Mouse (Mus musculus): ENCODE data around the gene Evi5l. TPM values are rescaled to one million over a fixed set of nuclear protein-coding genes. Genes with fewer than 3 reads are reported as not detected.

Evi5l gene
- 57.7 and 62.7 TPM in 2 replicates for polyA plus RNA-seq (2015; fragmentation: Nextera tagmentation; extraction: Ambion mirVana)

DNA sequence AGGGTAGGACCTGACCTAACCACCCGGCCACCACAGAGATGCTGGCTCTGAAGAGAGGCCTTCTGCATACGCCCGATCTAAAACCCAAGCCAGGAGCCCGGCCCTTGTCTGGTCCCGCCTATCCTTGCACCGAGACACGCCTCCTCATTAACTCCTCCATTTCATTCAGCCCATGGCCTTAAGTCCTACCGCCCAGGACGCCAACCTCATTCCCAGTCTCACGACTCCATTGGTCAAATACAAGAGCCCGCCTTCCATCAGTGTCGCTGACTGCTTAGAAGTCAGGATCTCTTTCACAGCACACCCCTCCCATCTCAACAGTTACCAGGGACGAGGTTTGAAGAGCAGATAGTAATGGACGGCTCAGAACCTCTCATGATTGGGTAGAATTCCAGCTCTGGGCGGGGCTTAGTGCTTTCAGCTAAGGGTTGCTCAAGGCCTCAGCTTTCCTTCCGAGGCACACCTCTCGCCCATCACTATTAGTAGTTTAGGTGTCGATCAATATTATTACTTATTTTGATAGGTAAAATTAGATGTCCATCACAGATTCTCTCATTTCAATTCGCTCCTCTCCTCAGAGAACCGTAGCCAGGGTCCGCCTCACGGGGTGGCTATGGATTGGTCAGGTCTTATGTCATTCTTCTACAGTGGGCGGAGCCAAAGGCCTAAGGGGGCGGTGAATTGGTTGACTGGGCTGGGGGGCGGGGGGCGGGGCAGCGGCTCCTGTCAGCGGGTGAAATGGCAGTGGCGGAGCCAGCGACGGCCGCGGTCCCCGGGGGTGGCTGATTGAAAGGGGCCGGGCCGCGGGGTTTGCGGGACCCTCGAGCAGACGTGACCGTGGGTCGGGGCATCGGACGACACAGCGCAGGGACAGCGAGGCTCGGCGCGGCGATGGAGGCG is at the start of gene Evi5l:
Gene Evi5l, plus strand, starts transcription at position 716 of the 900 bp plus-strand sequence.
- 0 out of 2 replicates have a peak, but pooled peaks cover 2% of the 10 kb centered on the region for H3K36me3 ChIP-seq (ENCODE audit: poor library complexity, severe bottlenecking)
- H3K4me2 ChIP-seq: peak within 1 kb of the TSS; percentile 76
- peaks cover 31% of the 10 kb centered on the region for H3K4me1 ChIP-seq
- peak; percentile 98 for ATAC-seq
- no peaks in the 10 kb centered on the region for H3K9me3 ChIP-seq (replicated peaks)
- peak within 1 kb of the TSS; percentile 89 for H3K9ac ChIP-seq
- peak within 1 kb of the TSS; percentile 73 for H3K4me3 ChIP-seq
- peak within 1 kb of the TSS; percentile 72 for H3K27ac ChIP-seq
- WGBS: 2% methylated on average over 40 of the region's 51 CpGs
- H3K27me3 ChIP-seq: no peaks in the 10 kb centered on the region

DNA sequence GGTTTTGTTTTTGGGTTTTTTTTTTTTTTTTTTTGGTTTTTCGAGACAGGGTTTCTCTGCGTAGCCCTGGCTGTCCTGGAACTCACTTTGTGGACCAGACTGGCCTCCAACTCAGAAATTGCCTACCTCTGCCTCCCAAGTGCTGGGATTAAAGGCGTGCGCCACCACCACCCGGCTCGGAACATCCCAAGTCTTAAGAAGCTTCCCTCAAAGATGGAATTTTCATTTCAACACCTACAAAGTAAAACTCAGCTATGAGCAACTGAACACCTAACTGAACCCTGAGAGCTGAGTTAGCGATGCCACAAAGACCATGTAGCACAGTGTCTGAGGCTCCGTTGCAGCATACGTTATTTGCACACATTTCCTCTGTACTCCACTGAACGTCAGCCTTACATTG is 32.6 kb upstream of the Evi5l start, which contains the start of gene Cd209g:
Gene Cd209g, plus strand, starts transcription at position 301 of the 400 bp plus-strand sequence.
- Histone ChIP-seq H3K4me2 (no peak within 1 kb of the TSS), H3K9me3 (replicated peaks) (no peaks in the 10 kb centered on the region), H3K36me3 (ENCODE audit: poor library complexity, severe bottlenecking) (no peaks in the 10 kb centered on the region), H3K27ac (no peak within 1 kb of the TSS), H3K27me3 (no peaks in the 10 kb centered on the region), H3K4me1 (no peaks in the 10 kb centered on the region), H3K4me3 (no peak within 1 kb of the TSS), H3K9ac (no peak within 1 kb of the TSS)
- WGBS: 91% methylated on average over 10 of the region's 10 CpGs
- ATAC-seq: no peak

DNA sequence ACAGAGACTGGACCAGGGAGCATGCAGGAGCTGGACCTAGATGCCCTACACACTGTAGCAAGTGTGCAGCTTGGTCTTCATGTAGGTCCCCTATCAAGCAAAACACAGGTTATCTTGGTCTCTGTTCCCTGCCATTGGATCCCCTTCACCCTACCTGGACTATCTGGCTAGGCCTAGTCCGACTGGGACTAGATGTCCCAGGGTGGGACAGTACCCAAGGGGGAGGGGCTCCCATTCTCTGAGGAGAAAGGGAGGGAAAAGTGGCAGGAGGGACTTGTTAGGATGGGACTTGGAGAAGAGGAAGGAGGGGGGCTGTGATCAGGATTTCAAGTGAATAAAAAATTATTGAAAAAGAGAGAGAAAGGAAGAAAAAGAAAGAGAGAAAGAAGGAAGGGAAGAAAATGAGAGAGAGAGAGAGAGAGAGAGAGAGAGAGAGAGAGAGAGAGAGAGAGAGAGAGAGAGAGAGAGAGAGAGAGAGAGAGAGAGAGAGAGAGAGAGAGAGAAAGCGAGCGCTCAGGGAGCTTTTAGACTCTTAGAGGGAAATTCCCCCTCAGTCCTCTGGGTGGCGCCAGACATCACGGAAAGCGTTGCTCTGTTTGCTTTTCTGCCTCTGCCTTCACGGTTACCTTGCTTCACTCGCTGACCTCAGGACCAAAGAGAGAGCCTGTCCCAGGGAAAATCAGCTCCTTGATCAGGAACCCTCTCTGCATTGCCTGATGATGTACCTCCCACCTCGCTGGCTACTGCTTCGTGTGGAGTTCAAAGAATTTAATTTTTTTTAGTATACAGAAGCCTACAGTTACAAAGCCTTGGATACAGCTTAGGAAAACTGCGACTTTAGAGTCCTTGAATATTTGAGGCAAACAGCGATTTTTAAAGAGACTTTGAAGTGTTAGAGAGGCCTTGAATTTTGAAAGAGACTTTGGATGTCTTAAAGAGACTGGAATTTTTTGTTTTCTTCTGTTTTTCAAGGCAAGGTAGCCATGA is 26.4 kb upstream of the Evi5l start:
- no peaks in the 10 kb centered on the region for H3K9me3 ChIP-seq (replicated peaks)
- H3K4me3 ChIP-seq: no peak overlapping the region
- no peaks in the 10 kb centered on the region for H3K36me3 ChIP-seq (ENCODE audit: poor library complexity, severe bottlenecking)
- H3K4me2 ChIP-seq: peak overlapping the region; percentile 27; the same call in 1 of the 2 replicates
- H3K4me1 ChIP-seq: no peaks in the 10 kb centered on the region
- no peak overlapping the region for H3K9ac ChIP-seq
- no peak overlapping the region for H3K27ac ChIP-seq
- no peaks in the 10 kb centered on the region for H3K27me3 ChIP-seq
- WGBS: 12% methylated on average over 12 of the region's 12 CpGs
- peak; percentile 77; the same call in 1 of the 2 replicates for ATAC-seq

DNA sequence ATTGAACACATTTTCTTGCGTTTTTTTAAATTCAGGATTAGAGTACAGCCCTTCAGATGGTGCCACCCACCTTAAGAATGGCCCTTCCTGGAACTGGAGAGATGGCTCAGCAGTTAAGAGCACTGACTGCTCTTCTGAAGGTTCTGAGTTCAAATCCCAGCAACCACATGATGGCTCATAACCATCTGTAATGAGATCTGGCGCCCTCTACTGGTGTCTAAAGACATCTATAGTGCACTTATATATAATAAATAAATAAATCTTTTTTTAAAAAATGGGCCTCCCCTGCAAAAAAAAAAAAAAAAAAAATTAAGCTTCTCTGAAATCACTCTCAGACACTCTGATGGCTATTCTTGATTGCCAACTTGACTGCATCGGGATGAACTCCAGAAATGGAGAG is 24.6 kb upstream of the Evi5l start:
- Histone ChIP-seq H3K36me3 (ENCODE audit: poor library complexity, severe bottlenecking) (no peaks in the 10 kb centered on the region), H3K4me3 (no peak overlapping the region), H3K27ac (no peak overlapping the region), H3K27me3 (no peaks in the 10 kb centered on the region), H3K9ac (no peak overlapping the region), H3K4me2 (no peak overlapping the region), H3K9me3 (replicated peaks) (no peaks in the 10 kb centered on the region), H3K4me1 (no peaks in the 10 kb centered on the region)
- ATAC-seq: no peak
- WGBS: 61% methylated on average over 3 of the region's 3 CpGs

DNA sequence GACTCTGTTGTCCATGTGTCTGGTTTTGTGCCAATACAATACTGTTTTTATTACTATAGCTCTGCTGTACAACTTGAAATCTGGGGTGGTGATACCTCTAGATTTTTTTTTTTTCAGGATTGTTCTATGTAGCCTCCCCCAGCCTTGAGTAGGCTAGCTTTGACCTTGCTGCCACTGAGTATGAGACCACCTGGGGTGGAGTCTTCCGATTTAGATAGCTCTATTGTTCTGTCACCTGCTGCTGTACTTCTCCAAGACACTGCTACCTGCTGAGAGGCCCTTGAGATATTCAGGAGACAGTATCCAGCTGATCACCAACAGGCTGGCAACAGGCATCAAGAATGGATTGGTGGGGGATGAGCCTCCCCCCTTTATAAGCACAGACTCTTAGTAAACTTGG is 19.1 kb upstream of the Evi5l start:
- no peak overlapping the region for H3K4me2 ChIP-seq
- no peaks in the 10 kb centered on the region for H3K4me1 ChIP-seq
- no peak overlapping the region for H3K9ac ChIP-seq
- ATAC-seq: no peak
- no peak overlapping the region for H3K27ac ChIP-seq
- WGBS: 21% methylated on average over 1 of the region's 1 CpGs
- H3K4me3 ChIP-seq: no peak overlapping the region
- H3K36me3 ChIP-seq (ENCODE audit: poor library complexity, severe bottlenecking): no peaks in the 10 kb centered on the region
- peaks cover 9% of the 10 kb centered on the region; the same call in 1 of the 2 replicates for H3K9me3 ChIP-seq (replicated peaks)
- H3K27me3 ChIP-seq: no peaks in the 10 kb centered on the region

DNA sequence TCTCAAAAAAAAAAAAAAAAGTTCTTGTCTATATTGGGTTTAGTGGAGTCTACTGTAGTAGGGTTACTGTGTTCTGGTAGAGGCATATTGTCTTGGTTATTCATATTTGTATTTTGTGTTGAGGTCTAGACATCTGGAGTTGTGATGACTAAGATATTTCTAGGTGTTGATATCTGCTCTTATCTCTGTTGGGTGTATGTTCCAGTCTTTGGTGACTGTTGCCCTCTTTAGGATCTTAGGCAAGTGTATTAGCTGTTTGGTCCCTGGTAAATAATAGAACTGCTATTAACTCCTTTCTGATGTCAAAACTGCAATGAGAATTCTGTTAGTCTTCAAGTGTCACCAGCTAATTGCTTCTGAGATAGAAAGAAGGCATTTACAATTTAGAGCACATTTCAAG is 11.5 kb upstream of the Evi5l start:
- Histone ChIP-seq H3K27ac (no peak overlapping the region), H3K27me3 (no peaks in the 10 kb centered on the region; the same call in 1 of the 2 replicates), H3K4me1 (no peaks in the 10 kb centered on the region), H3K9ac (no peak overlapping the region), H3K9me3 (replicated peaks) (0 out of 2 replicates have a peak, but pooled peaks cover 6% of the 10 kb centered on the region), H3K36me3 (ENCODE audit: poor library complexity, severe bottlenecking) (no peaks in the 10 kb centered on the region), H3K4me3 (no peak overlapping the region), H3K4me2 (no peak overlapping the region)
- ATAC-seq: no peak

DNA sequence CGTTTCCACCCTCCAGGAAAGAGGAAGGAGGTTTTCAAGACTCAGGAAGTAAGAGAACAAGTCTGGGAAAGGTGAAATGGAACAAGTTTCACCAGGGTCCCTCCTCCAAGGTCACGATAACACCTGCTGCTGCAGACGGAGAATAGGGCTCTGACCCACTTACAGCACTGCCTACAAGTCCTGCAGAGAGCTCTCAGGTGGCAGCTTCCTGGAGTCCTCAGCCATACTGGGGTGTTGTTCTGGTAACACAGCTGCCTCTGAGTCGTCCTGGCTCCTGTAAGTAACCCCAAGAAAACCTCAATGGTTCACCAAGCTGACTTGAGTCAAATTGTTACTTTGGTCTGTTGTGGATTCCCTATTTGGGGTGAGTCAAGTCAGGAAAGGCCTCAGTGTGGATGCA is 3.6 kb upstream of the Evi5l start:
- no peaks in the 10 kb centered on the region for H3K9me3 ChIP-seq (replicated peaks)
- peaks cover 13% of the 10 kb centered on the region for H3K4me1 ChIP-seq
- H3K9ac ChIP-seq: no peak overlapping the region
- H3K36me3 ChIP-seq (ENCODE audit: poor library complexity, severe bottlenecking): no peaks in the 10 kb centered on the region
- H3K4me3 ChIP-seq: no peak overlapping the region
- no peak for ATAC-seq
- H3K4me2 ChIP-seq: no peak overlapping the region
- H3K27me3 ChIP-seq: no peaks in the 10 kb centered on the region
- whole genome bisulfite sequencing: 63% methylated on average over 4 of the region's 4 CpGs
- no peak overlapping the region for H3K27ac ChIP-seq

DNA sequence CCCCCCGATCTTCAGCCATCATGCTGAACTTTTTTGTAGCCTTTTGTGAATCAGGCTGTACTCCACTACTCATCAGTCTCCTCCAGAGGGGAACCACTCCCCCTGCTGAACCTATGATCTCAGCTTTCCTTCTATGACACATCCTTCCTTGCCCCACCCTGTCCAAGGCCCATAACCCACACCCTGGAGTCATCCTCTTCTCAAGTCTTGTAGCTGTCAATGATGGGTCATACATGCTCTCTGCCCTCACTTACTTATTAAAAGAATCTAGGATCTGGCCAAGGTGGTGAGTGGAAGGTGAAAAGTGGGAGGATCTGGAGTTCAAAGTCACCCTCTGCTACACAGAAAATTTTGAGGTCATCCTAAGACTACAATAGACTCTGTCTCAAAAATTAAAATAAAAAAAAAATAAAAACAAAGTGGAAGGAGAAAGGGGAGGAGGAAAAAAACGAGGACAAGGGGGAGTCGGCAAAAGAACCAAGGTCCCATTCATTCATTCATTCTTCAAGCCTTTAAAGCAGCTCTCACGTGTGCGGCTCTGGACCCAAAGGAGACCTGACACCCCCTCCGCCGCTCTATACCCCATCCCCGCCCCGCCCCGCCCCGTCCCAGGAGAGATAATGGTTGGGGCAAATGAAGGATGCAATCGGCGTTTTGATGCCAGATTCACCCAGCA is 1.1 kb upstream of the Evi5l start:
- peak overlapping the region; percentile 73 for H3K4me3 ChIP-seq
- peak overlapping the region; percentile 68 for H3K9ac ChIP-seq
- H3K4me1 ChIP-seq: peaks cover 31% of the 10 kb centered on the region
- no peaks in the 10 kb centered on the region for H3K27me3 ChIP-seq
- H3K36me3 ChIP-seq (ENCODE audit: poor library complexity, severe bottlenecking): 0 out of 2 replicates have a peak, but pooled peaks cover 2% of the 10 kb centered on the region
- 5% methylated on average over 12 of the region's 13 CpGs for WGBS
- H3K4me2 ChIP-seq: peak overlapping the region; percentile 60
- no peaks in the 10 kb centered on the region for H3K9me3 ChIP-seq (replicated peaks)
- ATAC-seq: no peak
- H3K27ac ChIP-seq: peak overlapping the region; percentile 72

DNA sequence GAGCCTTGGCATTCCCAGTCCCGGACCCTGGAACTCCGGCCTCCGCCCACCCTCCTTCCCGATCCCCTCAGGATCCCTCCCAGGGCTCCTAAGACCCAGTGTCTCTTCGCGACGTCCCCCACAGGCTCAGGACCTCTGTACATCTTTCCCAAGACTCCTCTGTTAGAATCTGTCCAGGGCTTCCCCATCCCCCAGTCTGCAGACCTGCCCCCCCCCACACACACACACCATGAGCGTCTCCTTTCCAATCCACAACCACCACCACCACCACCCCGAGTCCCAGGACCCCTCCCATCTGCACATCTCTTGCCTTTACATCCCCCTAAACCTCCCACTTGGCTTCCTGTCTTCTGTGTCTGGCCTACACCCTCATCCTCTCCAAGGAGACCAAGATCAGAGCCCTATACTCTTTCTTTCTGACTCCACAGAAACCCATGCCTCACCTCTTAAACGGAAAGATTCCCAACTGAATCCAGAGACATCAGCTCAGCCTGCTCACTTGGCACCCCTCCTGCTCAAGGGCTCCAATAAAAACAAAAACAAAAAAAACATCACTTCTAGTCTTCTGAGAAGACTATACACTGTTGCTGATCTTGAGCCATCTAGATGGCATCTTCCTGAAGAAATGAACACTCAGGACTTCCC is 636 bp downstream of the Evi5l start:
- H3K4me1 ChIP-seq: peaks cover 31% of the 10 kb centered on the region
- peak; percentile 0 for ATAC-seq
- H3K4me2 ChIP-seq: peak overlapping the region; percentile 76
- 0 out of 2 replicates have a peak overlapping the region, but pooled peaks have one; percentile 61 for H3K27ac ChIP-seq
- peak overlapping the region; percentile 89 for H3K9ac ChIP-seq
- no peaks in the 10 kb centered on the region for H3K9me3 ChIP-seq (replicated peaks)
- peak overlapping the region; percentile 73 for H3K4me3 ChIP-seq
- no peaks in the 10 kb centered on the region for H3K27me3 ChIP-seq
- 10% methylated on average over 10 of the region's 10 CpGs for WGBS
- 0 out of 2 replicates have a peak, but pooled peaks cover 2% of the 10 kb centered on the region for H3K36me3 ChIP-seq (ENCODE audit: poor library complexity, severe bottlenecking)

DNA sequence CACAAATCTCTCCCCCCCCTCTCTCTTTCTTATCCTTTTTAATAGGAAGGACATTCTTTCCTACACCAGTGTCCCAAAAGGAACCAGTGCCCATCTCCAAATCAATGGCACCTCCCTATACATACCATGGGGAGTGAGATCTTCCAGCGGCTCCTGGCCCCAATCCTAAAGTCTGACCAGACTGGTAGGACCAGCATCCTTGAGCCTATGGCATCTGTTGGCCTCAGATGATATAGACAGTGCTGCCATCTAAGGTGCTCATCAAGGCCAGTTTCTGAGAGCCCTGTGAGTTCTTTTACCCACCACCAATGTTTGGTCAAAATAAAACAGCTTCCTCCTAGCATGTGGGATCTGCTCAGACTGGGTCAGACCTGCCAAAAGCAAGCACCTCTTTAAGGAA is 1.6 kb downstream of the Evi5l start:
- WGBS: 92% methylated on average over 1 of the region's 1 CpGs
- ATAC-seq: no peak
- Histone ChIP-seq H3K9me3 (replicated peaks) (no peaks in the 10 kb centered on the region), H3K4me2 (peak overlapping the region; percentile 76), H3K27ac (no peak overlapping the region), H3K4me1 (peaks cover 31% of the 10 kb centered on the region), H3K4me3 (no peak overlapping the region), H3K27me3 (no peaks in the 10 kb centered on the region), H3K9ac (no peak overlapping the region), H3K36me3 (ENCODE audit: poor library complexity, severe bottlenecking) (0 out of 2 replicates have a peak, but pooled peaks cover 5% of the 10 kb centered on the region)

DNA sequence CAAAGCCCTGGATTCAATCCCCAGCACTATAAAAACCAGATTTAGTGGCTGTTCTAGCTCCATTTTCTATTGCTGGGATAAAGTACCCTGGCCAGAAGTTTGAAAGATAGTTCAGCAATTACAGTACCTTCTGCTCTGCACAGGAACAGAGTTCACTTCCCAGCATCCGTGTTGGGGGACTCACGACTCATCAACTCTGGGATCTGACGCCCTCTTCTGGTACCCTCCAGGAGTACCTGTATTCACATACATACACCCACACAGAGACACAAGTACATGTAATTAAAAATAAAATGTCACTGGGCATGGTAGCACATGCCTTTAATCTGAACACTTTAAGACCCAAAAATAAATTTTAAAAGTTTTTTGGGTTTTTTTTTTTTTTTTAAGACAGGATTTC is 6.1 kb downstream of the Evi5l start:
- no peaks in the 10 kb centered on the region for H3K9me3 ChIP-seq (replicated peaks)
- peaks cover 22% of the 10 kb centered on the region for H3K4me1 ChIP-seq
- H3K4me2 ChIP-seq: no peak overlapping the region
- 78% methylated on average over 3 of the region's 3 CpGs for WGBS
- no peak overlapping the region for H3K9ac ChIP-seq
- ATAC-seq: no peak
- H3K27ac ChIP-seq: no peak overlapping the region
- H3K4me3 ChIP-seq: no peak overlapping the region
- H3K36me3 ChIP-seq (ENCODE audit: poor library complexity, severe bottlenecking): peaks cover 30% of the 10 kb centered on the region
- no peaks in the 10 kb centered on the region for H3K27me3 ChIP-seq
